Mouse (Mus musculus): ENCODE measurements around the gene Lcp1. TPM values are rescaled to one million over a fixed set of nuclear protein-coding genes. Genes with fewer than 3 reads are reported as not detected.

Gene Lcp1
- polyA plus RNA-seq, 1 experiment from 2014 or later: 10.4 TPM

DNA sequence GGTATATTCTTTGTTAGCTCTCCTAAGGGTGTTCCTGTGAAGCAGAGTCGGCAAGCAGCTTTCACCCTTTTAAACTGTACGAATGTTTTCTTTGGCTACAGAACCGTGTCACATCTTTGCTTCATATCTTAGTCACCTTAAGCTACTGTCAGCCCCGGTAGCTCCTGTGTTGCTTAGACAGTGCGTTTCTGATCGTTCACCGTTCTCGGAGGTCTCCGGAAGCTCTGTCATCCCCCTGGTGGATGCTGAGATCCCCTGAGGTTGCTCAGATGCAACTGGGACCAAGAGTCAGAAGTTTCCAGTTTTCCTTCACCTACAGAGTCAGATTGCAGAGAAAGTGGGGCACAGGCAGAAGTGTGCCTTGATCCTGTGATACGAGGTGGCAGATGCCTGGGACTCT is 61.5 kb downstream of the Lcp1 start:
- no peak overlapping the region for H3K27ac ChIP-seq (ENCODE audit: low read depth, low read length)
- no peak overlapping the region for H3K9ac ChIP-seq (ENCODE audit: low read depth, low read length)
- H3K9me3 ChIP-seq (ENCODE audit: control insufficient read depth, low read length): no peaks in the 10 kb centered on the region
- no peak for ATAC-seq
- no peak overlapping the region for H3K4me3 ChIP-seq (ENCODE audit: low read length)
- H3K27me3 ChIP-seq (replicated peaks; ENCODE audit: control insufficient read depth, insufficient read depth, low read length): no peaks in the 10 kb centered on the region
- WGBS: 88% methylated on average over 10 of the region's 10 CpGs
- H3K4me2 ChIP-seq (ENCODE audit: low read length): no peak overlapping the region
- H3K36me3 ChIP-seq (ENCODE audit: control insufficient read depth, insufficient read depth, low read length): no peaks in the 10 kb centered on the region
- no peaks in the 10 kb centered on the region for H3K4me1 ChIP-seq (ENCODE audit: control insufficient read depth, insufficient read depth, low read depth, low read length)

DNA sequence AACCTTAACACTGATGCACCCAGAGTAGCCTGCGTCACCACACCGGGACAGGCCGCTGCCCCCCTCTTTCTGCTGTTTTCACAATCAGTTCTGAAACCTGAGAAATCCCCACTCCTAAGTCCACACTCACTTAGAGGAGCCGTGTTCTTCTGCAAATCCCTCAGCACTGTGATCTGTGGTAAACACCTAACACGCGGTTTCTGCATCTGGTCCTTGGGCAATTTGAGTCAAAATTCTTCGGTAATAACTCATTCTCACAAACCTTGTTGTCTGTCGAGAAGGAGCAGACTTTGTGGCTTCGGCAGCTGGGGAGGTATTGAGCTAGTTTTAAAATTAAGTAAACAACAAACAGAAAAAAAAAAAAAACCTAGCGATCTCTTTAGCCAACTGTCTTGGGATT is 62.0 kb downstream of the Lcp1 start:
- Histone ChIP-seq H3K9me3 (ENCODE audit: control insufficient read depth, low read length) (no peaks in the 10 kb centered on the region), H3K9ac (ENCODE audit: low read depth, low read length) (no peak overlapping the region), H3K4me1 (ENCODE audit: control insufficient read depth, insufficient read depth, low read depth, low read length) (no peaks in the 10 kb centered on the region), H3K4me3 (ENCODE audit: low read length) (no peak overlapping the region), H3K4me2 (ENCODE audit: low read length) (no peak overlapping the region), H3K36me3 (ENCODE audit: control insufficient read depth, insufficient read depth, low read length) (no peaks in the 10 kb centered on the region), H3K27ac (ENCODE audit: low read depth, low read length) (no peak overlapping the region), H3K27me3 (replicated peaks; ENCODE audit: control insufficient read depth, insufficient read depth, low read length) (no peaks in the 10 kb centered on the region)
- 82% methylated on average over 10 of the region's 10 CpGs for WGBS
- no peak for ATAC-seq

DNA sequence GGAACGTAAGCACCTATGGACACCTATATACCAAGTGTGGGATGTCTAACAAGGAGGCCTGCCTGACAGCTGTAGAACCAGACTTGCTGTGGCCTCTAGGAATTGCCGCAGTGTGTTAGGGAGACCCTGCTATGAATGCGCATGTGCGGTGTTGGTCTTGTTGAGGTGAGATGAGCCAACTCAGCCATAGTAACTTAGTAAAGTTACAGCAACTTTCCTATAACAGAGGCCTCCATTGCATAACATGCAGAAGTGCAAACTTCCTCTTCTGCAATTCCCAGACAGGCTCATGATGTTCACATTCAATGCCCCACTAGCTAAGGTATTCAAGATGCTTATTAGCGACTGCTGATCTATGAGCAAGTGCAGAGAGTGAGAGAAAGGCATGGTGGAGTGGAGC is 64.6 kb downstream of the Lcp1 start:
- no peak for ATAC-seq
- H3K27me3 ChIP-seq (replicated peaks; ENCODE audit: control insufficient read depth, insufficient read depth, low read length): no peaks in the 10 kb centered on the region
- H3K4me1 ChIP-seq (ENCODE audit: control insufficient read depth, insufficient read depth, low read depth, low read length): no peaks in the 10 kb centered on the region
- no peak overlapping the region for H3K4me2 ChIP-seq (ENCODE audit: low read length)
- 96% methylated on average over 5 of the region's 5 CpGs for WGBS
- H3K9me3 ChIP-seq (ENCODE audit: control insufficient read depth, low read length): no peaks in the 10 kb centered on the region
- H3K27ac ChIP-seq (ENCODE audit: low read depth, low read length): no peak overlapping the region
- H3K36me3 ChIP-seq (ENCODE audit: control insufficient read depth, insufficient read depth, low read length): no peaks in the 10 kb centered on the region
- no peak overlapping the region for H3K9ac ChIP-seq (ENCODE audit: low read depth, low read length)
- no peak overlapping the region for H3K4me3 ChIP-seq (ENCODE audit: low read length)

DNA sequence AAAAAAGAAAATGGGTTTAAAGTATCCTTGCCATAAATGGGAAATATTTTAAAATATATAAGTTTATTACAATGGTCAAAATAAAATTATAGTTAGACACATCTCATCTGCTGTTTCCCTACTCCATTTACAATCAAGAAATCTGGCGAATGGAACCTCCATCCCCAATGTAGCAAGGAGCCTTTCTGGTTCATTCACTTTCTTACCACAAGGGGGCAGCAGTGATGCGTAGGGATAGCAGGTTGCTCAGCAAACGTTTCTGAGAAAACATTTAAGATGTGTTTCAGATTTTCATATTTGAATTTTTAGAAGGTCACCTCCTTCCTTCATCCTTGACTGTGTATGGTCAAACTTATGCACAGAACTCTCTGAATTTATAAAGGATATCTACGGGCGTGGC is 66.1 kb downstream of the Lcp1 start:
- ATAC-seq: no peak
- Histone ChIP-seq H3K4me1 (ENCODE audit: control insufficient read depth, insufficient read depth, low read depth, low read length) (no peaks in the 10 kb centered on the region), H3K4me3 (ENCODE audit: low read length) (no peak overlapping the region), H3K27ac (ENCODE audit: low read depth, low read length) (no peak overlapping the region), H3K9ac (ENCODE audit: low read depth, low read length) (no peak overlapping the region), H3K36me3 (ENCODE audit: control insufficient read depth, insufficient read depth, low read length) (no peaks in the 10 kb centered on the region), H3K9me3 (ENCODE audit: control insufficient read depth, low read length) (0 out of 2 replicates have a peak, but pooled peaks cover 2% of the 10 kb centered on the region), H3K4me2 (ENCODE audit: low read length) (no peak overlapping the region), H3K27me3 (replicated peaks; ENCODE audit: control insufficient read depth, insufficient read depth, low read length) (no peaks in the 10 kb centered on the region)
- WGBS: 43% methylated on average over 5 of the region's 5 CpGs

DNA sequence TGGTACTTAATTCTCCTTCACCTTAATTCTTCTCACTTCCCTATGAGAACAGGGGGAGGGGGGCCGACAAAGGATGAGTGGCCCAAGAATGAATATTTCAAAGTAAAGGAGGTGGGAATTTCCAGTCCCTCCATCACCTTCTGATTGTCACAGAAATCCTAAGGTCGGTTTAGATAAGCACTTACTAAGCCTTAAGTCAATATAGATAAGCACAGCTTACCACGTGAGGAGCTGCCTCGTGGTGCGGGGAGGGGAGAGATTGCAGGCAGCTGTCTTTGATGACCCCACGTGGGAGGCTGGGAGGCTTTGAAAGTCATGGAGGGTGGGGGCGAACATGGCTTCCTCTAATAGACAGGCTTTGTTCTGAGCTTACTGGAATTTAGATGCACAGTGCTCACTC is 66.8 kb downstream of the Lcp1 start:
- Histone ChIP-seq H3K27ac (ENCODE audit: low read depth, low read length) (no peak overlapping the region), H3K36me3 (ENCODE audit: control insufficient read depth, insufficient read depth, low read length) (no peaks in the 10 kb centered on the region), H3K4me1 (ENCODE audit: control insufficient read depth, insufficient read depth, low read depth, low read length) (no peaks in the 10 kb centered on the region), H3K27me3 (replicated peaks; ENCODE audit: control insufficient read depth, insufficient read depth, low read length) (no peaks in the 10 kb centered on the region), H3K9me3 (ENCODE audit: control insufficient read depth, low read length) (0 out of 2 replicates have a peak, but pooled peaks cover 2% of the 10 kb centered on the region), H3K9ac (ENCODE audit: low read depth, low read length) (no peak overlapping the region), H3K4me2 (ENCODE audit: low read length) (no peak overlapping the region), H3K4me3 (ENCODE audit: low read length) (no peak overlapping the region)
- 73% methylated on average over 7 of the region's 7 CpGs for WGBS
- no peak for ATAC-seq

DNA sequence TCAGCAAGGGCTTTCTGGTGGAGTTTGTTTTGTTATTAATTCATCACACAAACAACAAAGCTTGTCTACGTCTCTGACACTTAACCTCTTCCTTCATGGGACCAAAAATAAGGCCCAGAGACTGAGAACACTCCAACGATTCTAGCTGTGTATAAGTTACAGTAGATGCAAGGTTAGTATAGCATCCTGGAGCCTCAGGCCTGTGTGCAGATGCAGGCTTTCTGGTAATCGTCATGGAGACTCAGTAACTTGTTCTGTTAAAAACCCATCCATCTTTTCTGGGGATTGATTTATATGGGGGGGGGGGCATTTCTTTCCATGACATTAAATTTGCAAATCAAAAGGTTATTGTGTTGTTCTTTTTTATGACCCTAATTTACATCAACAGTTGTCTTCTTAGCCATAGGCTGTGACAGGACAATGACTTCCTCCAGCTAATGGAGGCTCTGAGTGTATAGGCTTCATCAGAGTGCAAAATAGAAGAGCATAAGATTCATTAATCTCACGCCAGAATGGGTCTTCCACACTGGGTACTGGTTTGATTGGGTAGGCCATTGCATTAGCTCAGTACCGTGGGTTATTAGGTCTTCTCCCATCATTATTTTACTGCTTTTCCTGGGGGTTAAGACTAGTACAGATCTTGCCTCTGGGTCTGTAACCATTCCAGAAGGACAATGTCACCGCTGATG is 74.6 kb downstream of the Lcp1 start:
- Histone ChIP-seq H3K4me2 (ENCODE audit: low read length) (no peak overlapping the region), H3K9me3 (ENCODE audit: control insufficient read depth, low read length) (0 out of 2 replicates have a peak, but pooled peaks cover 2% of the 10 kb centered on the region), H3K27me3 (replicated peaks; ENCODE audit: control insufficient read depth, insufficient read depth, low read length) (no peaks in the 10 kb centered on the region), H3K4me3 (ENCODE audit: low read length) (no peak overlapping the region), H3K4me1 (ENCODE audit: control insufficient read depth, insufficient read depth, low read depth, low read length) (no peaks in the 10 kb centered on the region), H3K36me3 (ENCODE audit: control insufficient read depth, insufficient read depth, low read length) (no peaks in the 10 kb centered on the region), H3K27ac (ENCODE audit: low read depth, low read length) (no peak overlapping the region), H3K9ac (ENCODE audit: low read depth, low read length) (no peak overlapping the region)
- no peak for ATAC-seq
- WGBS: 60% methylated on average over 6 of the region's 6 CpGs

DNA sequence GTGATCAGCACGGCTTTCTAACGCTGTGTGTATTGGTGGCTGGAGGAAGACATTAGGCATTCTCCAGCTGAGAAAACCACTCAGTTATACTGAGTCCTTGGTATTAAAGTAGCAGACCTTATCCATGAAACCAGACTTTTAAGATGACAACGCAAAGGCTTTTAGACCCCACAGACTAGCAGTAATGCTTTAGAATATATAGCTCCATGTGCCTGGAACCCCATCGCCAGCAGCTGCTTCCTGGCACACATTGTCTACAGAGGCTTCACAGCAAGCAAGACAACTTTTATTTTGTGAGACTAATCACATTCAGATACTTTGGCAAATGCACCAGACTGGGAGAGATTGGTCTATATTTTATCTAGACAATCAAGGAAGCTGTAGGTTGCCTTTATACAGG is 75.4 kb downstream of the Lcp1 start:
- ATAC-seq: no peak
- Histone ChIP-seq H3K36me3 (ENCODE audit: control insufficient read depth, insufficient read depth, low read length) (no peaks in the 10 kb centered on the region), H3K4me2 (ENCODE audit: low read length) (no peak overlapping the region), H3K4me3 (ENCODE audit: low read length) (no peak overlapping the region), H3K4me1 (ENCODE audit: control insufficient read depth, insufficient read depth, low read depth, low read length) (no peaks in the 10 kb centered on the region), H3K9me3 (ENCODE audit: control insufficient read depth, low read length) (0 out of 2 replicates have a peak, but pooled peaks cover 2% of the 10 kb centered on the region), H3K27me3 (replicated peaks; ENCODE audit: control insufficient read depth, insufficient read depth, low read length) (no peaks in the 10 kb centered on the region), H3K27ac (ENCODE audit: low read depth, low read length) (no peak overlapping the region), H3K9ac (ENCODE audit: low read depth, low read length) (no peak overlapping the region)
- WGBS: 80% methylated on average over 4 of the region's 4 CpGs

DNA sequence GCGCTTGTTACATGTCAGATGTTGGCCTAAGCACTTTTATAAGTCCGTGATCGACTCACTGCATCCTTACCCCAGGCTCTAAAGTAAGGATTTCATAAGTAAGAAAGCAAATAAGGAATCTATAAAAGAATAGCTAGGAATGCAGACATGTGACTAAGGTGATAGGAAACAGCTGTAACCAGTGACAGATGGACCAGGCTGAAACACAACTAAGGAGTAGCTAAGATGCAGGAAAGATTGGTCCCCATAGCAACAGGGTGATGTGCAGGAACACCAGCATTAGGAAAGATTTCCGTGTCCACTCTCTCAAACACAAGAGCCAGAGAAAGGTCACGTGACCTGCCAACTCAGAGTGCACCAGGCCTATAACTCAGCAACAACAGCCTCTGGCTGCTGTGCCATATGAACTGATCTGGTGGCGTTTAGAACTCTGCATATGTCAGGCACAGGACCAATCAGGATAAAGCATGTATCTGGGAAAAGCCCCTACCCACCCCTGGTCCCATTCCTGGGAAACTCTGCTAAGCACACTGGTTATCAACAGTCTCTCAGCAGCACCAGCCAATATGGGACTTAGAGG is 77.8 kb downstream of the Lcp1 start:
- Histone ChIP-seq H3K36me3 (ENCODE audit: control insufficient read depth, insufficient read depth, low read length) (no peaks in the 10 kb centered on the region), H3K9me3 (ENCODE audit: control insufficient read depth, low read length) (no peaks in the 10 kb centered on the region), H3K27ac (ENCODE audit: low read depth, low read length) (no peak overlapping the region), H3K4me3 (ENCODE audit: low read length) (no peak overlapping the region), H3K4me2 (ENCODE audit: low read length) (no peak overlapping the region), H3K27me3 (replicated peaks; ENCODE audit: control insufficient read depth, insufficient read depth, low read length) (no peaks in the 10 kb centered on the region), H3K4me1 (ENCODE audit: control insufficient read depth, insufficient read depth, low read depth, low read length) (no peaks in the 10 kb centered on the region), H3K9ac (ENCODE audit: low read depth, low read length) (no peak overlapping the region)
- WGBS: 65% methylated on average over 6 of the region's 6 CpGs
- no peak for ATAC-seq

DNA sequence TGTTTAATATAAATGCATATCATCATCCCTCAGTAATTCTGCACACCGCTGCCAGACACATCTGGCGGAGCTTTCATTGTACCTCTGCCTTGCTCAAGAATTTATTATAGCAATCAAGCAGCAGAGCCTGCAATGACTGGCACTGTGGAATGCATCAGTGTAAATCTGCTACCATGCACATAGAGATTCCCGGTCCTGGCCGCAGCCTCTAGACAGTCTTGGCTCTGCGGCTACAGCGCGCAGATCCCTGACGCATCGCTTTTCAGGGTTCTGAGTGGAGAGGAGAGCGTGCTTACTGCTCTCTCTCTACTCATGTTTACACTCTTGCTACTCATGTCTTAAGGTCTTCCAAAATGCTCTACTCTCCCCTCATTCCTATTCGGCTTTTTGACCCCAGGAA is 82.9 kb downstream of the Lcp1 start:
- peak; percentile 69; the same call in 1 of the 2 replicates for ATAC-seq
- H3K27ac ChIP-seq (ENCODE audit: low read depth, low read length): 0 out of 2 replicates have a peak overlapping the region, but pooled peaks have one; percentile 2

More for the DNA sequence above, 82.9 kb downstream of the Lcp1 start:
- H3K4me1 ChIP-seq (ENCODE audit: control insufficient read depth, insufficient read depth, low read depth, low read length): no peaks in the 10 kb centered on the region
- peak overlapping the region; percentile 19; the same call in 1 of the 2 replicates for H3K4me2 ChIP-seq (ENCODE audit: low read length)
- 66% methylated on average over 11 of the region's 11 CpGs for WGBS
- no peak overlapping the region for H3K4me3 ChIP-seq (ENCODE audit: low read length)
- no peaks in the 10 kb centered on the region for H3K27me3 ChIP-seq (replicated peaks; ENCODE audit: control insufficient read depth, insufficient read depth, low read length)
- H3K9me3 ChIP-seq (ENCODE audit: control insufficient read depth, low read length): no peaks in the 10 kb centered on the region
- H3K9ac ChIP-seq (ENCODE audit: low read depth, low read length): no peak overlapping the region
- no peaks in the 10 kb centered on the region for H3K36me3 ChIP-seq (ENCODE audit: control insufficient read depth, insufficient read depth, low read length)

Data from hindbrain, embryonic 16.5 days (tissue).